Mouse (Mus musculus): ENCODE data around the gene 9130023H24Rik. TPM values are rescaled to one million over a fixed set of nuclear protein-coding genes. Genes with fewer than 3 reads are reported as not detected.
A peak's percentile ranks its signal among the peaks of the same experiment; 100 is the strongest.

The 9130023H24Rik gene
- polyA plus RNA-seq, 1 experiment from 2014 or later: 2.2 TPM

DNA sequence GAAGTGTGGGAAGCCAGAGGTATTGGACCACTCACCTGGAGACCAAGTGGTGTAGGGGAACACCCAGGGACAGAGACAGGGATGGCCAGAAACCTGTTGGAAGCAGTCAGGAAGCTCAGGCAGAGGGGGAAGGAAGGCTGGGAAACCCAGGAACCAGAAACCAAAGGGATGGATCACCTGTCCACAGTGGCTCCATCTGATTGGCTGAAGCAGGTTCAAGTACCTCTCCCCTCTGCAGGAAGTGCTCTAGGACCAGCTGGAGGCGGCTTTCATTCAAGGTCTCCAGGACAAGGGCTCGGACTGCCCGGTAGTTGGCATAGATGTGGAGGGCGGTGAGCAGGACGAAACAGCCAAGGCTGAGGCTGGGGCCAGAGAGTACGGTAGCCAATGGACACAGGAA, 38.2 kb upstream of the 9130023H24Rik start:
- no peaks in the 10 kb centered on the region; the same call in 1 of the 2 replicates for H3K4me1 ChIP-seq (ENCODE audit: insufficient read depth)
- no peak overlapping the region for H3K27ac ChIP-seq (ENCODE audit: low read depth)
- H3K4me2 ChIP-seq (ENCODE audit: low read depth, low read length): no peak overlapping the region
- TF ChIP-seq EP300 (IDR thresholded peaks at IDR 0.05; ENCODE audit: low read depth) (no peak), CTCF (IDR thresholded peaks at IDR 0.05; ENCODE audit: low read depth) (no peak)
- ATAC-seq: no peak
- no peak overlapping the region for H3K9ac ChIP-seq (replicated peaks)
- no peak overlapping the region for H3K4me3 ChIP-seq (ENCODE audit: low read depth, low read length)
- no peaks in the 10 kb centered on the region for H3K27me3 ChIP-seq (ENCODE audit: insufficient read depth, low read length)
- DNase-seq: no peak
- H3K36me3 ChIP-seq (replicated peaks; ENCODE audit: insufficient read depth, low read length): peaks cover 88% of the 10 kb centered on the region
- no peaks in the 10 kb centered on the region for H3K9me3 ChIP-seq (ENCODE audit: low read length)
- 95% methylated on average over 6 of the region's 6 CpGs for WGBS (ENCODE audit: insufficient replicate concordance)

- Histone ChIP-seq H3K4me3 (ENCODE audit: low read depth, low read length) (0 out of 2 replicates have a peak overlapping the region, but pooled peaks have one; percentile 13), H3K4me1 (ENCODE audit: insufficient read depth) (peaks cover 6% of the 10 kb centered on the region), H3K9me3 (ENCODE audit: low read length) (no peaks in the 10 kb centered on the region), H3K4me2 (ENCODE audit: low read depth, low read length) (no peak overlapping the region), H3K27ac (ENCODE audit: low read depth) (no peak overlapping the region), H3K27me3 (ENCODE audit: insufficient read depth, low read length) (no peaks in the 10 kb centered on the region), H3K36me3 (replicated peaks; ENCODE audit: insufficient read depth, low read length) (peaks cover 48% of the 10 kb centered on the region), H3K9ac (replicated peaks) (no peak overlapping the region)
- DNase-seq: no peak
- ATAC-seq: no peak
- WGBS (ENCODE audit: insufficient replicate concordance): 92% methylated on average over 9 of the region's 9 CpGs
- no peak for TF ChIP-seq EP300 (IDR thresholded peaks at IDR 0.05; ENCODE audit: low read depth)
- no peak for TF ChIP-seq CTCF (IDR thresholded peaks at IDR 0.05; ENCODE audit: low read depth)
These were observed 33.7 kb upstream of the 9130023H24Rik start for GRCm38 (mm10) chr7:128271496-128271895.

DNA sequence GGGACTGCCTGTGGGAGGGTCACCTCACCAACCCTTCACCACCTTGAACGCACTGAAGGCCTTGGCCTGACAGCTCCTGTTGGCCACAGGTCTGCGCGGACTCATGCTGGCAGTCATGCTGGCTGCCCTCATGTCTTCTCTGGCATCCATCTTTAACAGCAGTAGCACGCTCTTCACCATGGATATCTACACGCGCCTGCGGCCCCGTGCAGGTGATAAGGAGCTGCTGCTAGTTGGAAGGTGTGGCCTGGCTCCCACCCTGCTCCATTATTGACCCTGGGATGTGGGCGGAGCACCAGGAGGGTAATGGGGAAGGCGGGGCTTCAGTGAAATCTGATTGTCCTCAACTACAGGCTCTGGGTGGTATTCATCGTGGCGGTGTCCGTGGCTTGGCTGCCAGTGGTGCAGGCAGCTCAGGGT, 32.6 kb upstream of the 9130023H24Rik start:
- WGBS (ENCODE audit: insufficient replicate concordance): 38% methylated on average over 13 of the region's 13 CpGs
- Histone ChIP-seq H3K4me1 (ENCODE audit: insufficient read depth) (peaks cover 6% of the 10 kb centered on the region), H3K4me2 (ENCODE audit: low read depth, low read length) (peak overlapping the region; percentile 52), H3K36me3 (replicated peaks; ENCODE audit: insufficient read depth, low read length) (peaks cover 38% of the 10 kb centered on the region), H3K27ac (ENCODE audit: low read depth) (no peak overlapping the region), H3K9ac (replicated peaks) (no peak overlapping the region), H3K9me3 (ENCODE audit: low read length) (no peaks in the 10 kb centered on the region), H3K4me3 (ENCODE audit: low read depth, low read length) (no peak overlapping the region), H3K27me3 (ENCODE audit: insufficient read depth, low read length) (0 out of 2 replicates have a peak, but pooled peaks cover 1% of the 10 kb centered on the region)
- TF ChIP-seq CTCF (IDR thresholded peaks at IDR 0.05; ENCODE audit: low read depth) (no peak), EP300 (IDR thresholded peaks at IDR 0.05; ENCODE audit: low read depth) (peak; percentile 51; the same call in 1 of the 2 replicates)
- ATAC-seq: peak; percentile 95
- DNase-seq: peak; percentile 72

- H3K4me3 ChIP-seq (ENCODE audit: low read depth, low read length): no peak overlapping the region
These were observed 30.0 kb upstream of the 9130023H24Rik start for GRCm38 (mm10) chr7:128267813-128268212.

GRCm38 (mm10) chr7:128267391-128267790, 29.6 kb upstream of the 9130023H24Rik start:
- TF ChIP-seq CTCF (IDR thresholded peaks at IDR 0.05; ENCODE audit: low read depth) (no peak), EP300 (IDR thresholded peaks at IDR 0.05; ENCODE audit: low read depth) (no peak)
- Histone ChIP-seq H3K9me3 (ENCODE audit: low read length) (no peaks in the 10 kb centered on the region), H3K27me3 (ENCODE audit: insufficient read depth, low read length) (0 out of 2 replicates have a peak, but pooled peaks cover 5% of the 10 kb centered on the region), H3K9ac (replicated peaks) (no peak overlapping the region), H3K4me2 (ENCODE audit: low read depth, low read length) (no peak overlapping the region), H3K27ac (ENCODE audit: low read depth) (no peak overlapping the region), H3K4me3 (ENCODE audit: low read depth, low read length) (no peak overlapping the region), H3K4me1 (ENCODE audit: insufficient read depth) (peaks cover 6% of the 10 kb centered on the region), H3K36me3 (replicated peaks; ENCODE audit: insufficient read depth, low read length) (peaks cover 11% of the 10 kb centered on the region)
- WGBS (ENCODE audit: insufficient replicate concordance): 65% methylated on average over 13 of the region's 13 CpGs
- ATAC-seq: no peak
- no peak for DNase-seq

More at GRCm38 (mm10) chr7:128267813-128268212, 30.0 kb upstream of the 9130023H24Rik start:
- Histone ChIP-seq H3K4me2 (ENCODE audit: low read depth, low read length) (no peak overlapping the region), H3K27me3 (ENCODE audit: insufficient read depth, low read length) (0 out of 2 replicates have a peak, but pooled peaks cover 5% of the 10 kb centered on the region), H3K36me3 (replicated peaks; ENCODE audit: insufficient read depth, low read length) (peaks cover 12% of the 10 kb centered on the region), H3K9ac (replicated peaks) (no peak overlapping the region), H3K27ac (ENCODE audit: low read depth) (no peak overlapping the region), H3K4me1 (ENCODE audit: insufficient read depth) (peaks cover 6% of the 10 kb centered on the region), H3K9me3 (ENCODE audit: low read length) (no peaks in the 10 kb centered on the region)
- DNase-seq (no peak), ATAC-seq (no peak)
- WGBS (ENCODE audit: insufficient replicate concordance): 80% methylated on average over 7 of the region's 7 CpGs
- no peak for TF ChIP-seq EP300 (IDR thresholded peaks at IDR 0.05; ENCODE audit: low read depth)
- no peak for TF ChIP-seq CTCF (IDR thresholded peaks at IDR 0.05; ENCODE audit: low read depth)

- WGBS (ENCODE audit: insufficient replicate concordance): 75% methylated on average over 5 of the region's 5 CpGs
- no peak overlapping the region for H3K4me3 ChIP-seq (ENCODE audit: low read depth, low read length)
- no peaks in the 10 kb centered on the region for H3K9me3 ChIP-seq (ENCODE audit: low read length)
- no peak for TF ChIP-seq CTCF (IDR thresholded peaks at IDR 0.05; ENCODE audit: low read depth)
- TF ChIP-seq EP300 (IDR thresholded peaks at IDR 0.05; ENCODE audit: low read depth): no peak
- peaks cover 6% of the 10 kb centered on the region for H3K4me1 ChIP-seq (ENCODE audit: insufficient read depth)
- ATAC-seq (no peak), DNase-seq (no peak)
- H3K36me3 ChIP-seq (replicated peaks; ENCODE audit: insufficient read depth, low read length): no peaks in the 10 kb centered on the region
- no peak overlapping the region for H3K4me2 ChIP-seq (ENCODE audit: low read depth, low read length)
- H3K27me3 ChIP-seq (ENCODE audit: insufficient read depth, low read length): 0 out of 2 replicates have a peak, but pooled peaks cover 5% of the 10 kb centered on the region
- no peak overlapping the region for H3K9ac ChIP-seq (replicated peaks)
- H3K27ac ChIP-seq (ENCODE audit: low read depth): no peak overlapping the region
These were observed 28.2 kb upstream of the 9130023H24Rik start for GRCm38 (mm10) chr7:128266056-128266455.

Data from liver, postnatal 0 days (tissue).